Mouse (Mus musculus) lung, postnatal 0 days (tissue): ENCODE results near the gene Krtap9-3.
"Not testable (repeated sequence)": the region's sequence is repeated elsewhere in the genome, so short reads cannot be mapped to it uniquely, and the experiment has no call there.

Source experiments
- CTCF ChIP-seq: IDR thresholded peaks from 2 replicates; pipeline ENCODE4 v1.5.1; 2016; ENCODE audit warnings: antibody characterized with exemption, mild to moderate bottlenecking
- EP300 ChIP-seq: IDR thresholded peaks from 2 replicates; pipeline ENCODE4 v1.6.1; 2016; ENCODE audit warnings: antibody characterized with exemption, mild to moderate bottlenecking, control low read depth

DNA sequence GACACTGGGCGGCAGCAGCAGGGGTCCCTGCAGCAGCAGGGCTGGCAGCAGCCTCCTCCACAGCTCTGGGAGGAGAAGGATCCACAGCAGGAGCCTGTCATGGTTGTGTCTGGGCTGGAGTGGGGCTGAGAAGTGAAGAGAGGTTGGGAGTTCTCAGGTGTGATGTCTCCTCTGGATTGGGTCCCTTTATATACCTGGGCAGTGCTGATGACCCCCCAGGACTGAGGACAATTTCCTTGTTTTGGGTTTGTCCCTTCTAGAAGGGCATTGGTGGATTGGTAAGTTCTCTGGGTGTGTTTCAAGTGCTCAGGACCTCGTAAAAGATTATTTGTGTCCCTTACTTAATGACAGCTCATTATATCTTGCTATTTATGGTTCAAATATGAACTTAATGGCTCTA is 12.2 kb upstream of the Krtap9-3 start, which contains the start of gene Gm11937:
- TF ChIP-seq CTCF, EP300: not testable (repeated sequence)
